Mouse (Mus musculus) CD4-positive, CD25-positive, alpha-beta regulatory T cell, adult 2 months (primary cell): Measurements from ENCODE around the gene Gm12355.

Source experiments
- DNase-seq: peaks from one replicate; pipeline ENCODE4 v3.0.0-alpha.2; 2012; ENCODE audit warnings: low read depth, low spot score

Gm12355 gene

GRCm38 (mm10) chr11:98602090-98602690 is 23.3 kb downstream of the Gm12355 start:
- DNase-seq, result peak; percentile 58

GRCm38 (mm10) chr11:98599291-98599690 is 26.2 kb downstream of the Gm12355 start:
- DNase-seq, result no peak

- no peak for DNase-seq
Observed at GRCm38 (mm10) chr11:98598851-98599290, 26.6 kb downstream of the Gm12355 start.

GRCm38 (mm10) chr11:98597991-98598390 is 27.5 kb downstream of the Gm12355 start, which contains the start of gene Lrrc3c:
Gene Lrrc3c (plus strand): TSS chr11:98598291.
- no peak for DNase-seq

GRCm38 (mm10) chr11:98597363-98597762 is 28.1 kb downstream of the Gm12355 start:
- peak; percentile 93 for DNase-seq

GRCm38 (mm10) chr11:98595955-98596354 is 29.5 kb downstream of the Gm12355 start:
- peak; percentile 40 for DNase-seq

- no peak for DNase-seq
Observed at GRCm38 (mm10) chr11:98595473-98595872, 30.0 kb downstream of the Gm12355 start.

- DNase-seq, result peak; percentile 67
Observed at GRCm38 (mm10) chr11:98595021-98595420, 30.4 kb downstream of the Gm12355 start.

GRCm38 (mm10) chr11:98590548-98591445 is 34.7 kb downstream of the Gm12355 start:
- DNase-seq, result no peak

GRCm38 (mm10) chr11:98589306-98589705 is 36.2 kb downstream of the Gm12355 start:
- DNase-seq, result no peak

- no peak for DNase-seq
Observed at GRCm38 (mm10) chr11:98588833-98589281, 36.6 kb downstream of the Gm12355 start.

GRCm38 (mm10) chr11:98587684-98588546 is 37.5 kb downstream of the Gm12355 start:
- peak; percentile 80 for DNase-seq

- DNase-seq, result peak; percentile 97
Observed at GRCm38 (mm10) chr11:98586892-98587563, 38.4 kb downstream of the Gm12355 start, which contains the start of gene Ormdl3. Gene Ormdl3 (minus strand): TSS chr11:98587368.

- DNase-seq, result peak; percentile 14
Observed at GRCm38 (mm10) chr11:98586087-98586891, 39.2 kb downstream of the Gm12355 start.

GRCm38 (mm10) chr11:98584629-98585177 is 40.8 kb downstream of the Gm12355 start:
- no peak for DNase-seq

- DNase-seq, result no peak
Observed at GRCm38 (mm10) chr11:98584146-98584545, 41.3 kb downstream of the Gm12355 start.

GRCm38 (mm10) chr11:98583571-98583970 is 41.9 kb downstream of the Gm12355 start:
- DNase-seq, result peak; percentile 45

GRCm38 (mm10) chr11:98583265-98583552 is 42.3 kb downstream of the Gm12355 start:
- no peak for DNase-seq

GRCm38 (mm10) chr11:98582551-98583264 is 42.8 kb downstream of the Gm12355 start:
- no peak for DNase-seq
